Mouse (Mus musculus) heart, embryonic 14.5 days (tissue): ENCODE measurements around the gene Plch1. TPM values are rescaled to one million over a fixed set of nuclear protein-coding genes. Genes with fewer than 3 reads are reported as not detected.

Experiments
- ATAC-seq: fragments of 200-750 bp; cut with Nextera tagmentation; 2 replicates; pipeline ENCODE4 v1.8.0; 2017; ENCODE audit warnings: low read depth, moderate TSS enrichment; ENCODE audit not compliant: insufficient number of reproducible peaks, insufficient read depth, low FRiP score
- H3K27ac ChIP-seq, 2 experiments: fragments of 200-500 bp in 1 of 2; fragments of 300-500 bp in 1 of 2; sonication (generic) in 1 of 2; replicated peaks in 1 of 2; 2 replicates each; pipeline ENCODE4 v1.5.1; 2012 to 2014; ENCODE audit warnings: low read depth in 2 of 2, low read length in 2 of 2, control low read depth in 1 of 2, mild to moderate bottlenecking in 1 of 2, mixed read lengths in 1 of 2; ENCODE audit not compliant: control insufficient read depth in 1 of 2, insufficient read depth in 1 of 2
- H3K27me3 ChIP-seq: fragments of 300-500 bp; sonication (generic); 2 replicates; pipeline ENCODE4 v1.6.1; 2014; ENCODE audit warnings: mild to moderate bottlenecking, low read length, control low read depth; ENCODE audit not compliant: control insufficient read depth, insufficient read depth
- H3K36me3 ChIP-seq: fragments of 300-500 bp; sonication (generic); 2 replicates; pipeline ENCODE4 v1.6.1; 2014; ENCODE audit warnings: mild to moderate bottlenecking, control low read depth, low read length, mixed read lengths; ENCODE audit not compliant: control insufficient read depth, insufficient read depth
- H3K4me1 ChIP-seq, 2 experiments: fragments of 200-500 bp in 1 of 2; fragments of 300-500 bp in 1 of 2; sonication (generic) in 1 of 2; 2 replicates each; pipeline ENCODE4 v1.6.1; 2012 to 2014; ENCODE audit warnings: low read length in 2 of 2, control low read depth in 1 of 2, mixed read lengths in 1 of 2; ENCODE audit not compliant: control insufficient read depth in 2 of 2, insufficient read depth in 2 of 2
- H3K4me2 ChIP-seq: fragments of 300-500 bp; sonication (generic); 2 replicates; pipeline ENCODE4 v1.6.1; 2014; ENCODE audit warnings: mild to moderate bottlenecking, low read length
- H3K4me3 ChIP-seq, 2 experiments: fragments of 200-500 bp in 1 of 2; fragments of 300-500 bp in 1 of 2; sonication (generic) in 1 of 2; 2 replicates each; pipeline ENCODE4 v1.5.1; 2012 to 2014; ENCODE audit warnings: low read length in 2 of 2, mild to moderate bottlenecking in 2 of 2, control low read depth in 1 of 2, low read depth in 1 of 2, moderate library complexity in 1 of 2; ENCODE audit not compliant: control insufficient read depth in 1 of 2, insufficient read depth in 1 of 2
- H3K9ac ChIP-seq: fragments of 300-500 bp; sonication (generic); 2 replicates; pipeline ENCODE4 v1.6.1; 2014; ENCODE audit warnings: mild to moderate bottlenecking, low read length
- H3K9me3 ChIP-seq: fragments of 300-500 bp; sonication (generic); 2 replicates; pipeline ENCODE4 v1.6.1; 2016; ENCODE audit warnings: low read length, control low read depth; ENCODE audit not compliant: control insufficient read depth
- WGBS: fragments of 180-500 bp; shearing (Covaris S2); extraction: QIAGEN DNeasy Blood & Tissue Kit; methylation state at CpG from one replicate; pipeline ENCODE4 v1.1.7; 2014; 5-methylcytosine and 5-hydroxymethylcytosine counted together
- polyA plus RNA-seq: library from polyadenylated mRNA; unstranded; fragments of >200 nt; fragmentation: Nextera tagmentation; extraction: Ambion mirVana; gene quantifications from 2 replicates; pipeline ENCODE4 v1.2.1, GENCODE M21; 2014

Plch1 gene
- polyA plus RNA-seq, 1 experiment from 2014 or later = 0.31 TPM

DNA sequence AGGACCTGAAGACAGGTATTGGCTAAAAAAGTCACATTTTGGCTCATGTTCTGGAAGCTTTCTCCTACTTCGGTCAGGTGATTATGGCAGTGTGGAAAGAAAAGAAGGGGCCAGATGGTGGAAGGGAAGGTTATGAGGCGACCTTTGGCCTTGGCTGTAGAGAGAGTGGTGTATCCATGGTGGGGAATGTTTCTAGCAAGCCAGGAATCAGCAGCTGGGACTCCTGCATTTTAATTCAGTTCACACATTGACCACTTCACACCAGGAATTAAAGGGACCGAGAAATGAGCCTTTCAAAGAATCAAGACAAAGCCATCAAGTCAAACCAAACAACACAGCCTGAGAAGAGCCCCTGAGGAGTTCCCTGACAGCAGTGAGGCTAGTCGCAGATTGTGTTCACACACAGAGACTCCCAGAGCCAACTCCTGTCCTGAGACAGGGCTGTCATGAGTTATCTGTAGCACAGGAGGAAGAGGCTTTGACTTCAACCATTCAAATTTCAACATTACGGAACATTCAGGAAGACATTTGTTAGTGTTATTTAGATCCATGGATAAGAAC, 112.4 kb downstream of the Plch1 start:
- Histone ChIP-seq H3K27me3 (no peaks in the 10 kb centered on the region), H3K36me3 (no peaks in the 10 kb centered on the region), H3K9me3 (no peaks in the 10 kb centered on the region), H3K4me1 (no peaks in the 10 kb centered on the region), H3K4me3 (no peak overlapping the region), H3K4me2 (no peak overlapping the region), H3K27ac (no peak overlapping the region), H3K9ac (no peak overlapping the region)
- no peak for ATAC-seq
- 52% methylated on average over 5 of the region's 5 CpGs for WGBS

DNA sequence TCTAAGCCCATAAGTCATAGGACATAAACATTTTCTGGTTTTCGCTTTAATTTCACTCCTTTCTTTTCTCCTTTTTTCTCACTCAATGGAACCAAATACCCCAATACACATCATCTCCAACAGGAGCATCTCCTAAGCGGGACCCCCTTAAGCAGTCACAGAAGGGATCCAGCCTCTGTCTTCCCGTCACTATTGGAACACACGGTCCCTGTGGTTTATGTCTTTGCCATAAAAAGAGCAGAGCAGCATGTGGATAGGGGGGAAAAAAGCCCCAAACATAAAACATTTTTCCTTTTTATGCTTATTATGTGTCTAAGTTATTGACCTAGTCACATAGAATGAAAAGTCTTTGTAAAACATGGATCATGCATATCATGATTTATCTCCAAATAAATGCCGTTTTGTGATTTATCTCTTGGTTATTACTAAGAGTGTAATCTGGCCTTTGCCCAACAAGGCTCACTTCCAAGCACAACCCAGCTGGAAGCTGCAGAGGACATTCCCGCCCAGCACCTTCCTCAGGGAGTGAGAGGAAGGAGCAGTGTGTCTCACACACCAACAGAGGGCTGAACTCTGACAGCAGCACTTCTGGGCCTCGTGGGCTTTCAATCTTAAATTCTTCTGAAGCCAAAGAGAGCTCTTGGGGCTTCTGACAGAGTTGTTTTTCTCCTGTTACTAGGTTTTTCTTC, 126.5 kb downstream of the Plch1 start:
- 66% methylated on average over 7 of the region's 7 CpGs for WGBS
- ATAC-seq = no peak

DNA sequence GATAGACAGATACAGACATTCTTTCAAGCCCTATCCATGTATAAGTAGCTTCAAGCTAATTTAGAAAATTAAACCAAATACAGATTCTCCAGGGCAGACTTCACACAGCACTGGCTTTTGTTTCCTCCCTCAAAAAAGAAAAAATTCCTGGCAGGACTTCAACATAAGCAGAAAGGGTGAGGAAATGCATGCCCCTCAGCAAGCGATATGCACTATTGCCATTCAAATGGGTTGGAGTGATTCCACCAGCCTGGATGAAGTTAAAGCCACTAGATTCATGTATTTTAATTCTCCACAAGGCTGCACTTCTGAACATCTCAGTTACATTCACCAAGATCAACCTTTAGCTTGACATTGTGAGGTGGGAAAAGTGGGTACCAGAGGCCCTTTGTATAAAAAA, 138.5 kb downstream of the Plch1 start:
- H3K4me2 ChIP-seq = no peak overlapping the region
- H3K9me3 ChIP-seq = no peaks in the 10 kb centered on the region
- no peak for ATAC-seq
- 51% methylated on average over 1 of the region's 1 CpGs for WGBS
- H3K27me3 ChIP-seq = no peaks in the 10 kb centered on the region
- H3K9ac ChIP-seq = no peak overlapping the region
- no peaks in the 10 kb centered on the region for H3K36me3 ChIP-seq
- no peaks in the 10 kb centered on the region for H3K4me1 ChIP-seq
- H3K4me3 ChIP-seq = no peak overlapping the region
- H3K27ac ChIP-seq = no peak overlapping the region

More for the DNA sequence above, 126.5 kb downstream of the Plch1 start:
- Histone ChIP-seq H3K9ac (no peak overlapping the region), H3K4me3 (no peak overlapping the region), H3K27me3 (no peaks in the 10 kb centered on the region), H3K4me2 (no peak overlapping the region), H3K27ac (no peak overlapping the region), H3K4me1 (no peaks in the 10 kb centered on the region), H3K36me3 (no peaks in the 10 kb centered on the region), H3K9me3 (no peaks in the 10 kb centered on the region)

DNA sequence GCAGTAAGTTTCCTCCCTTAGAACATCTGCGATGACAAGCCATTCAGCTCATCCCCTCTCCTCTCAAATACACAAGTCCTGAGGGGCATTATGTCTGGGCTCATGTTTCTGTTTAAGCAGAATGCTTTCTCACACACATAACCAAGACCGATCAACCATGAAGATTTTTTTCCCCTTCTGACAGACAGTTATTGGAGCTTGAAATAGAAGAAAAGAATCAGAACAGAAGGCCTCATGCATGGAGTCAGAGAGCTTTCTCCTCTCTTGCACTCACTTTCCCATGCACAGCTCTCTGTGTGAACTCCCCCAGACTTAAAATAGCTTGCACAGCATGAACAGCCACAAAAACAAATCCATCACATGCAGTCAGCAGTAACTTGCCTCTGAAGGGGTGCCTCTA, 159.2 kb downstream of the Plch1 start:
- Histone ChIP-seq H3K4me1 (no peaks in the 10 kb centered on the region), H3K9ac (no peak overlapping the region), H3K27me3 (no peaks in the 10 kb centered on the region), H3K4me3 (no peak overlapping the region), H3K9me3 (no peaks in the 10 kb centered on the region), H3K4me2 (no peak overlapping the region), H3K36me3 (no peaks in the 10 kb centered on the region), H3K27ac (no peak overlapping the region)
- no peak for ATAC-seq
- 70% methylated on average over 2 of the region's 2 CpGs for WGBS

DNA sequence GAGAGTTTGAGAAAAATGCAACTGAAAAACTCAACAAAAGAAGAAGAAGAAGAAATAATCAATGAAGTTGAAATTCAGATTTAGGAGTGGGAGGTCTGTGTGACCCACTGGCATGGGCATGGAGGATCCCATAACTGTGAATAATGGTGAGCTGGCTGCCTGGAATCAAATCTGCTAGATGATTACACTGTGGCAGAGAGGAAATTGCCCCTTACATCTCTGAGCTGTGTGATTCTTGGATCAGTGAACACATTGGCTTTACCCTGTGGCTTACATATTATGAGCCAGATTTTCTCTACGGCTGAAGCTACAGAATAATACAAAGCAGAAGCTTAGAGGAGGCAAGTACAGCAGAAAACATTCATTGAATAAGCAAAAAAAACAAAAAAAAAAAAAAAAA, 170.9 kb downstream of the Plch1 start:
- H3K4me3 ChIP-seq = no peak overlapping the region
- H3K9me3 ChIP-seq = no peaks in the 10 kb centered on the region
- ATAC-seq = no peak
- no peak overlapping the region for H3K27ac ChIP-seq
- 82% methylated on average over 1 of the region's 1 CpGs for WGBS
- no peaks in the 10 kb centered on the region for H3K27me3 ChIP-seq
- H3K9ac ChIP-seq = no peak overlapping the region
- H3K36me3 ChIP-seq = no peaks in the 10 kb centered on the region
- no peaks in the 10 kb centered on the region for H3K4me1 ChIP-seq
- H3K4me2 ChIP-seq = no peak overlapping the region

DNA sequence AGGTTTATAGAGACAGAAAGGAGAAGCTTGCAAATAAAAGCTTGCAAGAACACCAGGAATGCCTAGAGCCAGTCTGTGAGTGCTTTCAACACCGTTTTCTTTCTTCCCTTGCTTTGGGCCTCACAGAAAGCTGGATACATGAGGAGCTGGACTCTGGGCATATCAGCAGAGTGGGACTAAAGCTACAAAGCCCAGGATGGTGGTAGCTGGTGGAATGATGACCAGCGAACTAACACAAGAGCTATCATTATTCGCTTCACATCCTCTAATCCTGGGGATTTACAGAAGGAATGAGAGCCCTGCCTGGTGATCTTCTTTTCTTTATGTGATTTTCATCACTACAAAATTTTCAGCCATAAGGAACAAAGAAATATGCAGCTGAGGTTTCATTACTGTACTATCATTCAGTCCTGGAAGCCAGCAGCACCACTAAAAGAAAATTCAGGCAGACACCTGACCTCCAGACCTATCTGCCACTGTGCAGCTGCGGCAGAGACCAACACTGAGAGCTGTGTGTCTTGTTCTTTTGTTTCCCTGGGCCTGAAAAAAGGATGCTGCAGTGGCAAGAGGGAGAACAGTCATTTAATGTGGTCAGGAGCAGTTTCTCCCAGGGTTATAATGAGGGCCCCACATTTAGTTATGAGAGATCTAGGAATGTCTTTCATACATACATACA, 172.5 kb downstream of the Plch1 start:
- Histone ChIP-seq H3K27me3 (no peaks in the 10 kb centered on the region), H3K27ac (no peak overlapping the region), H3K36me3 (no peaks in the 10 kb centered on the region), H3K4me3 (no peak overlapping the region), H3K4me2 (no peak overlapping the region), H3K4me1 (no peaks in the 10 kb centered on the region), H3K9me3 (no peaks in the 10 kb centered on the region), H3K9ac (no peak overlapping the region)
- 76% methylated on average over 4 of the region's 4 CpGs for WGBS
- ATAC-seq = no peak

DNA sequence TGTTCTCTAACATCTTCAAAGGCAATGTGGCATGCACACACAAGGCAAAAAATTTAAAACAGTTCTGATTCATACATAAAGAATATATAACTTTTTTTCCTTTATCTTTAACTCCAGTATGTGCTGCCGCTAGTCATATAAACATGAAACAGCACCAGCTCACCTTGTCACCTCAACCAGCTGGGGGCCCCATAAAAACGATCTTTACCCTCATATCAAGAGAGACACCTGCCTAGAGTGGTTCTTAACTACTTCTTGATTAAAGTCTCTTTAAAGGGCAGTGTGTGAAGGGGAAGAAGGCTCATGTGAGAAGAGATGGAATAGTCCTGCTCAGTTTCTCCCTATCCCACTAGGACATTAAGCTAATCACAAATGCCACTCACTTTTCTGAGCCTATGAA, 205.6 kb downstream of the Plch1 start:
- H3K27me3 ChIP-seq = no peaks in the 10 kb centered on the region
- no peak overlapping the region for H3K27ac ChIP-seq
- H3K4me2 ChIP-seq = no peak overlapping the region
- no peak overlapping the region for H3K4me3 ChIP-seq
- WGBS = 68% methylated on average over 2 of the region's 2 CpGs
- H3K9ac ChIP-seq = no peak overlapping the region
- ATAC-seq = no peak
- H3K36me3 ChIP-seq = no peaks in the 10 kb centered on the region
- no peaks in the 10 kb centered on the region for H3K9me3 ChIP-seq
- no peaks in the 10 kb centered on the region for H3K4me1 ChIP-seq
